Mouse (Mus musculus) liver, embryonic 14.5 days (tissue): ENCODE results near the gene Pigv. TPM values are rescaled to one million over a fixed set of nuclear protein-coding genes. Genes with fewer than 3 reads are reported as not detected.
"Not testable (repeated sequence)": the region's sequence is repeated elsewhere in the genome, so short reads cannot be mapped to it uniquely, and the experiment has no call there.

Experiments used
- ATAC-seq: fragments of 200-750 bp; cut with Nextera tagmentation; 2 replicates; pipeline ENCODE4 v1.8.0; 2017; ENCODE audit warnings: moderate number of reproducible peaks, mild to moderate bottlenecking, moderate library complexity; ENCODE audit not compliant: insufficient read depth
- DNase-seq, 3 experiments: peaks; one replicate each; pipeline ENCODE4 v3.0.0-alpha.2; 2012 to 2013; ENCODE audit warnings: low read depth in 3 of 3, low spot score in 3 of 3
- H3K27ac ChIP-seq: fragments of 300-500 bp; sonication (generic); 2 replicates; pipeline ENCODE4 v1.5.1; 2014; ENCODE audit warnings: moderate library complexity, mild to moderate bottlenecking, control low read depth, inconsistent platforms
- H3K27me3 ChIP-seq: fragments of 300-500 bp; sonication (generic); 2 replicates; pipeline ENCODE4 v1.6.1; 2014; ENCODE audit warnings: mild to moderate bottlenecking, low read length, moderate library complexity; ENCODE audit not compliant: control insufficient read depth, insufficient read depth
- H3K36me3 ChIP-seq: fragments of 300-500 bp; sonication (generic); replicated peaks from 2 replicates; pipeline ENCODE4 v1.6.1; 2014; ENCODE audit warnings: low read depth; ENCODE audit not compliant: control insufficient read depth, insufficient read depth
- H3K4me1 ChIP-seq, 2 experiments: fragments of 200-500 bp in 1 of 2; fragments of 300-500 bp in 1 of 2; sonication (generic) in 1 of 2; replicated peaks; 2 replicates each; pipeline ENCODE4 v1.6.1; 2012 to 2014; ENCODE audit warnings: antibody characterized with exemption in 1 of 2, inconsistent platforms in 1 of 2, low read length in 1 of 2; ENCODE audit not compliant: control insufficient read depth in 2 of 2, insufficient read depth in 2 of 2
- H3K4me2 ChIP-seq: fragments of 300-500 bp; sonication (generic); 2 replicates; pipeline ENCODE4 v1.6.1; 2014; ENCODE audit warnings: low read depth, mild to moderate bottlenecking, control low read depth, moderate library complexity
- H3K4me3 ChIP-seq, 2 experiments: fragments of 200-500 bp in 1 of 2; fragments of 300-500 bp in 1 of 2; sonication (generic) in 1 of 2; 2 replicates each; pipeline ENCODE4 v1.5.1; 2012 to 2014; ENCODE audit warnings: low read depth in 2 of 2, low read length in 2 of 2, mild to moderate bottlenecking in 2 of 2, control low read depth in 1 of 2, inconsistent platforms in 1 of 2, moderate library complexity in 1 of 2; ENCODE audit not compliant: insufficient read depth in 1 of 2
- H3K9ac ChIP-seq: fragments of 300-500 bp; sonication (generic); replicated peaks from 2 replicates; pipeline ENCODE4 v1.6.1; 2014; ENCODE audit warnings: mild to moderate bottlenecking, control low read depth, moderate library complexity
- H3K9me3 ChIP-seq: fragments of 300-500 bp; sonication (generic); 2 replicates; pipeline ENCODE4 v1.6.1; 2016; ENCODE audit warnings: low read length, mixed read lengths; ENCODE audit not compliant: control insufficient read depth
- CTCF ChIP-seq: IDR thresholded peaks from 2 replicates; pipeline ENCODE4 v1.5.1; 2016; ENCODE audit warnings: antibody characterized with exemption, low read depth, control low read depth
- EP300 ChIP-seq: IDR thresholded peaks from 2 replicates; pipeline ENCODE4 v1.6.1; 2016; ENCODE audit warnings: antibody characterized with exemption, low read depth
- WGBS: fragments of 180-500 bp; shearing (Covaris S2); extraction: QIAGEN DNeasy Blood & Tissue Kit; methylation state at CpG from one replicate; pipeline ENCODE4 v1.1.7; 2014; ENCODE audit not compliant: insufficient replicate concordance; 5-methylcytosine and 5-hydroxymethylcytosine counted together
- polyA plus RNA-seq, 2 experiments: library from polyadenylated mRNA; depleted of rRNA in 1 of 2; stranded (reverse) in 1 of 2; unstranded in 1 of 2; fragments of >200 nt; fragmentation: Nextera tagmentation in 1 of 2; extraction: Ambion mirVana in 1 of 2; gene quantifications; 2 replicates each; pipeline versions ENCODE4 v1.2.1 to v1.2.3; 2012 to 2014

Pigv gene
- polyA plus RNA-seq, 2 experiments, result 3.1 to 3.3 TPM

DNA sequence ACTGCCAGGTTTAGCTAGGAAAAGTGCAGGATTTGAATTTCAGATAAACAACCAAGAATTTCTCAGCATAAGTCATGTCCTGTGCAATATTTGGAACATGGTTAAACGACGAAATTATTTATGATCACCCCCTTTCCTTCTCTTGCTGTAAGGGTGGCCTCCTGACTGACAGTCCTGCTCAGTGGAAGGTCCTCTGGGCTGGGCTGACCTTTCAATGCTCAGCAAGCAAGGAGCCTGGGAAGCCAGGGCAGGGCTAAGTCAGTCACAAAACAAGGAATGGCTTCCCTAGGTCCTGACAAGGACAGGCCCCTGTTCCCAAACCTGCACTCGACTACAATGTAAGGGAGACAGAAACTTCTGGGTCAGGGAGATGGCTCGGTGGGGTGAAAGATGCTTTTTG is 20.5 kb downstream of the Pigv start:
- no peak for DNase-seq
- no peaks in the 10 kb centered on the region for H3K9me3 ChIP-seq

GRCm38 (mm10) chr4:133651445-133651844 is 21.0 kb downstream of the Pigv start:
- Histone ChIP-seq H3K27ac (no peak overlapping the region), H3K9me3 (no peaks in the 10 kb centered on the region), H3K4me2 (no peak overlapping the region), H3K36me3 (no peaks in the 10 kb centered on the region), H3K4me3 (no peak overlapping the region), H3K4me1 (no peaks in the 10 kb centered on the region; a peak in 2 of 4 replicates), H3K9ac (no peak overlapping the region), H3K27me3 (no peaks in the 10 kb centered on the region)
- no peak for ATAC-seq
- no peak for TF ChIP-seq EP300
- no peak for TF ChIP-seq CTCF
- 46% methylated on average over 10 of the region's 10 CpGs for WGBS
- no peak for DNase-seq

More for the DNA sequence above, 20.5 kb downstream of the Pigv start:
- H3K4me1 ChIP-seq, result no peaks in the 10 kb centered on the region; a peak in 2 of 4 replicates
- WGBS, result 59% methylated on average over 4 of the region's 4 CpGs
- no peaks in the 10 kb centered on the region for H3K27me3 ChIP-seq
- H3K27ac ChIP-seq, result no peak overlapping the region
- H3K4me2 ChIP-seq, result no peak overlapping the region
- no peak overlapping the region for H3K9ac ChIP-seq
- no peak overlapping the region for H3K4me3 ChIP-seq
- TF ChIP-seq CTCF, result no peak
- TF ChIP-seq EP300, result no peak
- ATAC-seq, result no peak
- H3K36me3 ChIP-seq, result no peaks in the 10 kb centered on the region

GRCm38 (mm10) chr4:133649989-133650699 is 22.3 kb downstream of the Pigv start, which contains the start of gene Zdhhc18:
TSS of gene Zdhhc18 (minus strand) at chr4:133650154.
- Histone ChIP-seq H3K9me3 (no peaks in the 10 kb centered on the region), H3K9ac (peak within 1 kb of the TSS; percentile 24), H3K4me3 (peak within 1 kb of the TSS; percentile 41 to 46), H3K4me1 (no peaks in the 10 kb centered on the region; a peak in 2 of 4 replicates), H3K27me3 (no peaks in the 10 kb centered on the region), H3K27ac (no peak within 1 kb of the TSS), H3K4me2 (peak within 1 kb of the TSS; percentile 57), H3K36me3 (no peaks in the 10 kb centered on the region)
- TF ChIP-seq EP300, result no peak
- TF ChIP-seq CTCF, result peak; percentile 92
- WGBS, result 27% methylated on average over 7 of the region's 7 CpGs
- peak; percentile 69; the same call in 1 of the 2 replicates for ATAC-seq
- peak in 2 of 3 experiments; percentile 58 to 61 for DNase-seq

GRCm38 (mm10) chr4:133649464-133649863 is 23.0 kb downstream of the Pigv start:
- 70% methylated on average over 5 of the region's 5 CpGs for WGBS

GRCm38 (mm10) chr4:133645680-133646079 is 26.8 kb downstream of the Pigv start:
- no peak overlapping the region for H3K4me3 ChIP-seq
- no peaks in the 10 kb centered on the region; a peak in 2 of 4 replicates for H3K4me1 ChIP-seq
- 64% methylated on average over 21 of the region's 21 CpGs for WGBS
- H3K4me2 ChIP-seq, result no peak overlapping the region
- no peak overlapping the region for H3K27ac ChIP-seq
- DNase-seq, result no peak
- H3K36me3 ChIP-seq, result no peaks in the 10 kb centered on the region
- H3K9me3 ChIP-seq, result no peaks in the 10 kb centered on the region
- TF ChIP-seq CTCF, result no peak
- TF ChIP-seq EP300, result no peak
- H3K9ac ChIP-seq, result no peak overlapping the region
- no peak for ATAC-seq
- no peaks in the 10 kb centered on the region for H3K27me3 ChIP-seq

More at GRCm38 (mm10) chr4:133649464-133649863, 23.0 kb downstream of the Pigv start:
- not testable (repeated sequence) for H3K27me3 ChIP-seq, H3K27ac ChIP-seq, ATAC-seq, H3K36me3 ChIP-seq, DNase-seq, H3K9me3 ChIP-seq, H3K4me1 ChIP-seq
- Histone ChIP-seq H3K9ac (peak overlapping the region; percentile 24), H3K4me3 (peak overlapping the region in 1 of 2 experiments; percentile 41; a peak in 2 of 4 replicates), H3K4me2 (peak overlapping the region; percentile 57)
